Mouse (Mus musculus) megakaryocyte-erythroid progenitor cell, adult 5-6 weeks (primary cell): ENCODE data around the gene Cd19. TPM values are rescaled to one million over a fixed set of nuclear protein-coding genes. Genes with fewer than 3 reads are reported as not detected.
"Not testable (repeated sequence)": the region's sequence is repeated elsewhere in the genome, so short reads cannot be mapped to it uniquely, and the experiment has no call there.

Experiments
- ATAC-seq: replicated peaks from 2 replicates; pipeline ENCODE4 v1.8.0; 2016; ENCODE audit warnings: mild to moderate bottlenecking, inconsistent platforms; ENCODE audit not compliant: severe bottlenecking, poor library complexity, low FRiP score, low TSS enrichment
- total RNA-seq, 2 experiments: library from RNA; stranded (forward) in 1 of 2; stranded (reverse) in 1 of 2; fragments of 200-1000, 215-1000 nt in 1 of 2; fragments of >200 nt in 1 of 2; fragmentation: Nextera tagmentation in 1 of 2; gene quantifications; 2 replicates each; pipeline ENCODE4 v1.2.3; 2014 to 2017

Gene Cd19
- total RNA-seq, 2 experiments from 2014 or later: 0.28 to 16.4 TPM

DNA sequence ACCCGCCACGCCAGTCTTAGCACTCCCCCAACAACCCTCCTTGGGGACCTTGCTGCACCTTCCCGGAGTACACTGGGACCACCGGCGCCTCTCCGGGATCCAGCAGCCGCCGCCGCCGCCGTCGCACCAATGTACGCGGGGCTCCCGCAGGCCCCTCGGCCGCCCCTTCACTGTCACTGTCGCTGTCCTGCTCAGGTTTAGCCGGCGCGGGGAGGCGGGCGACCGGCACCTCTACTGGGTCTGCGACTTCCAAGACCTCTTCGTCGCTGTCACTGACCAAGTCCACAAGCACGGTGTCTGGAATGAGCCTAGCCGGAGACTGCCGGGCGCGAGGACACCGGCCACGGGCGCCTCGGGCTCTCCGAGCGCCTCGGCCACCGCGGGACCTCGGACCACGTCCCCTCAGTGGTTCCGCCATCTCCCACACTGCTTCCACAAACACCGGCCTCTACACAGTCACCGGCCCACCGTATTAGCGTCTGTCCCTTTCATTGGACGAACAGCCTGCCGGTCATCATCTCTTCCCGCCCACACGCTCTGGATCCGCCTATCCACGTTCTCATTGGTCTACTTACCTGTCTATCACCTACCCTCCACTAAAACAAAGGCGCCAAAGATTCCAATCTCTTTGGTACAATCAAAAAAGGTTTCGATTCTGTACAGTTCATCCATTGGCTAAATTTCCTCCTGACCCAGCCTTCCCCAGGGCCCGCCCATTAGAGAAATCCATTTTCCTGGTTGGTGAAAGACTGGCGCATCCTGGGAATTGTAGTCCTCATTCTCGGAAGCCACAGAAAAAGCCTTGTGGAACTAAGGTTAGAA, 18.2 kb downstream of the Cd19 start, which contains the start of gene Nfatc2ip:
TSS of gene Nfatc2ip (minus strand) at position 440 of the 822 bp plus-strand sequence.
- ATAC-seq: peak; percentile 98

DNA sequence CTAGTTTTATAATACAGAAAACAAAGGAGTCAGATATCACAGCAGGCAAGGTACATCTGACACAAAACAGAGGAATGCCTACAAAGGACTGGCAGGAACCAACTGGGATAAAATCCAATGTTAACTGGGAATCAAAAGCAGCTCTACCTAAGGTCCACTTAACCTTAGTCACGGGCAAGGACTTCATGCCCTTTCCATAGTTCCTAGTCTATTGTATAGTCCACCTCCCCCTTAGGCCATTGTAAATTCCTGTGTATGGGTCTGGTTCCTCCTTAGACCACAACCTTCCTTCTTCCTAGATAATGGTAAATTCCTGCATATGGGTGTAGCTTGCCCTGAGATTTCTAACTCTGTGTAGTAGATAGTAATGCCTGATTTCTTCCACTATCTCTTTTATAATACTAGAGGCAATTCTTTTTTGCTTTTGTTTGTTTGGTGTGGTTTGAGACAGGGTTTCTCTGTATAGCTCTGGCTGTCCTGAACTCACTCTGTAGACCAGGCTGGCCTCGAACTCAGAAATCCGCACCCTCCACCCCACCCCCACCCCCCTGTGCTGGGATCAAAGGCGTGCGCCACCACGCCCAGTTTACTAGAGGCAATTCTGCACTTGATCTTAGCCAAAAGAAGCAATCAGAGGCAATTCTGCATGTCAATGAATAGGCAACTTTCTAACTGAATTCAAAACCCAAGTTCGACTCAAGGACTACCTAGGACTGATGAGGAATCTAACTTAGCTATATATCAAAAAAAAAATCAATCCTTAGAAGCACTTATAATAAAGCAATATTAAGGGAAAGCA, 22.4 kb downstream of the Cd19 start:
- ATAC-seq: not testable (repeated sequence)

DNA sequence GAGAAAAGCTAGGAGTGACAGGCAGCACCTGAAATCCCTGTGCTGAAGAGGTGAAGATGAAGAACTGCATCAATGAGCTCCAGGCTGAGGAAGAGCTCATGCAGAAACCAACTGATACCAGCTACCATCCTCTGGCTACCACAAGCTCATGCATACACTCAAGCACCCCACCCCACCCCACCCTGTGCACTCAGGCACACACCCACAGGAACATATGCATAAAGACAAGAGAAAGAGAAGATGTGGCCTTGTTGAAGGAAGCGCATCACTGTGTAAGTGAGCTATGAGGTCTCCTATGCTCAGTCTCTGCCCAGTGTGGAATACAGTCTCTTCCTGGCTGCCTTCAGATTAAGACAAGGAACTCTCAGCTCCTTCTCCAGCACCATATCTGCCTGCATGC, 26.5 kb downstream of the Cd19 start:
- ATAC-seq: no peak

DNA sequence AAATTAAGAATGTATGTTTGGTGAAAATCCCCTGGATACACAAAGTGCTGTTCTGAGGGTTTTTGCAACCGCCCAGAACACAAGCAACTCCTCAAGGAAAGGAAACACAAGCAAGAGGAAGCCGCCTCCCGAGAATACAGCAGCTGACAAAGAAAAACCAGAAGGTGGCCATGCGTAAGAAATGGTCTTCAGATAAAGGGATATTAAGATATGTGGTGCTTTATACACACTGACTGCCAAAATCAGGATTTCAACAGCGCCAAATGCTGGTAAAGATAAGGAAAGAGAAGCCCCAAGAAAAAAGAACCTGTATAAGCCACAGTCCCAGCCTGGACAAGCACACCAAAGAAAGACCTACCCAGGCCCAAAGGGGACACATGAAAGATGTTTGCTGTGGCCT, 31.1 kb downstream of the Cd19 start:
- no peak for ATAC-seq

DNA sequence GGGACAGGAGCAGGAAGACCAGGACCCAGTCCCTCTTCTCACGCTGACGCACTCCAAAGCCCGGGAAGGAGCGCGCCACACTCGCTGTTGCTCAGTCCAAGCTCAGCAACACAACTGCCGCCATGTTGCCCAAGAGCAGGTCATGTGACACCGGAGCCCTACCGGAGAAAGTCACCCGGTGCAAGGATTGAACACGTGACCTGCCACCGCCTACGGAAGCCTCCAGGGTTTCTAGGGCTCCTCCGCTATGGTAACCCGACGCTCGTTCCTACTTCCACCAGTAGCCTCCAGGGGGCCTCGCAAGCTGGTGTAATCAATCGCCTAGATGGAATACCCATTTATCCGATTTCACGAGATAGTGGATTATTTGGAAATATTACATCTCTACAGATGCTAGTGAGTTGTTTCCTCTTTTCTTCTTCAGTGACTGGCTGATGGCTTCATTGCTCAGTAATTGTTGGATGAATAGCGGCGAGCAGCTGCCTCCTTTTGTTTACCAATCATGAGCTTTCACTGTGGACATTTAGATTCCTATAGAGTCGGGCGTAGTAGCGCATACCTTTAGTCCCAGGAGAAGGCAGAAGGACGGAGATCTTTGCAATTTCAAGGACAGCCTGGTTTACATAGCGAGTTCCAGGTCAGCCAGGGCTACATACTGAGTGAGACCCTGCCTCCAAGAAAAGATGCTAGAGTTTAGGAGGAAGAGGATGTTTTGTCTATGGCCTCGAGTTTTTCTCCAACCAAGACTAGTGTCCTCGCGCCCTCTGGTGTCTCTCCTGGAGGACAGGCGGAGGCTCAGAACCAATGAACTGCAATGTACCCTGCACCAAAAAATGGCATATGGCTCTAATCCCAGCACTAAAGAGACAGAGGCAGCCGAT, 37.2 kb downstream of the Cd19 start, which contains the start of gene Spns1:
TSS of gene Spns1 (minus strand) at position 173 of the 881 bp plus-strand sequence.
- peak; percentile 92 for ATAC-seq

DNA sequence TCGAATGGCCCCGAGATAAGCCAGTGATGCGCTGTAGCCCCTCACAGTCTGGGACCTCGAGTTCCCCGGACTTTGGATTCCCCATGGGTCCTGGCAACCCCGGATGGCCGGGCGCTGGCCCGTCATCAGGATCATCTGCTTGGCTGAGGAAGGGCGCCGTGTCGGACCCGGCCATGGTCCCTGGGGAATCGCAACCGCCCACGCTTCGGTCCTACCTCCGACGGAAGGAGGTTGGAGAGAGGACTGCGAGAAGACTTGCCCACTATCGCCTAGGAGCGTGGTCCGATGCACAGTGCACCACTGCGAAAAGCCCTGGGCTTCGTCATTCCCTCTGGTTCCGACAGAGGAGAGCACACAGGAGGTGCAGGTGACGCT, 37.8 kb downstream of the Cd19 start:
- ATAC-seq: peak; percentile 33

DNA sequence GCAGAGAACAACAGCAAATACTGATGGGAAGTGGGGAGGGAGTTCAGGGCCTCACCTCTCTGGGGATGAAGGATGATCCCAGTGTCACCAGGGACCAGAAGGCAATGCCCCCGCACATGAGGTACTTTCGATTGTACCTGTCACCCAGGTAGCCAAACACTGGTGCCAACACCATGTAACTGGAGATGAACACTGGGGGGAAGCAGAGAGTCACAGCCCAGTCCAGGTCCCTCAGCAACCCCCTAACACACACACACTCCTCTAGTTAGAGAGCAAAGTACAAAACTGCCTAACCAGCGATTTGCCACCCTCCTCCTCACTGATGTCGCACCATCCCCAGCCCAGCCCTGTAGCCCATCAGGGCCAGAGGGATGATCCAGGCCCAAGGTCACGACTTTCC, 39.7 kb downstream of the Cd19 start:
- ATAC-seq: no peak

DNA sequence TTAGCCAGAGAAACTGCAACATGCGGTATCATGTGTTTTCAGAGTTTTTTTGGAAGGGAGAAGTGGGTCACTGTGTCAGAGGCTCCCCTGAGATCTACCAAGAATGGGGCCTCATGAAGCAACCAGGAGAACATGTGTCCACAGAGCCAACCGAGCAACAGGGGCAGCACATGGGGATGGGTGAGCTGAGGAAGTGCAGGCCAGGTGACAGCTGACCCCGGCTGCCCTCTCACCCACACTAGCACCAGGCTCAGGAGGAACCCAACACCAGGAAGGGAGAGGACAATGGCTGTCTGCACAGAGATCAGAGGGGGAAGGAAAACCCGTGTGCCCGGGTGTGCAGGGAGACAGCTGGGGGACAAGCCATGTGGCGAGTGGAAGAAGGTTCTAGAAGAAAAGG, 40.2 kb downstream of the Cd19 start:
- no peak for ATAC-seq

DNA sequence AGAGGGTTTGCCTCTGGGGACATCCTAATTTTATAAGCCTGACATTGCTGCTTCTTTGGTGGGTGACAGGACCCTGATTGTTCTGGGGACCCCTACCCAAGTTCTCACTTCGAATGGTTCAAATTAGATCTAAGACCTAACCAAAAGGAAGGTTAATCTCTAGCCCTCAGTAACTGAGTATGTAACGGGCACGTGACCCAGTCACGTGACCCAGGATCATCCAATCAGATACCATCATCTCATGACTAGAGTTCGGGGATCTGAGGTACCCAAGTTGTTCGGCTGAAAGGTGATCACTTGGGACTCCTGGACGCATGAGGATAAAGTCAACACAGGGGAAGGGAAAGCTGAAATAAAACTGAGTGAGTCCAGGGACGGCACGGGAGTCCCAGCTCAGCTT, 41.7 kb downstream of the Cd19 start:
- no peak for ATAC-seq

DNA sequence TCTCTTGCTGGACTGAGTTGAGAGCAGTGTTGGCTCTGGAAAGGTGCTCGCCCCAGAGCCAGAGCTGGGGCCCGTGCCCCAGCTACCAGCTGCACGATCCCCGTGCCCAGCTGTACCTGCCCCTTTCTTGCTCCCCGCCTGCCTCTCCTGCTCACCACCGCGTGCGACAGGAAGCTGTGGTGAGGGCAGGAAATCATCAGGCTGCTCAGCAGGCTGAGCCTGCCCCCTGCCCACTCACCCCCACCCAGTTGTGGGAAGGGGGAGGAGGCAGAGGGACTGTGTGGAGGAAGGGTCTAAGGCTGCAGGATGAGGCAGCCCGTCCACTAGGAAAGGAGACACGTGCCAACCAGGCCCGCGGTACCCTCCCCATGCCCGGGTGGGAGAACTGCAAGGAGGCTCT, 45.3 kb downstream of the Cd19 start, which contains the start of gene Lat:
TSS of gene Lat (minus strand) at position 178 of the 400 bp plus-strand sequence.
- peak; percentile 48 for ATAC-seq

DNA sequence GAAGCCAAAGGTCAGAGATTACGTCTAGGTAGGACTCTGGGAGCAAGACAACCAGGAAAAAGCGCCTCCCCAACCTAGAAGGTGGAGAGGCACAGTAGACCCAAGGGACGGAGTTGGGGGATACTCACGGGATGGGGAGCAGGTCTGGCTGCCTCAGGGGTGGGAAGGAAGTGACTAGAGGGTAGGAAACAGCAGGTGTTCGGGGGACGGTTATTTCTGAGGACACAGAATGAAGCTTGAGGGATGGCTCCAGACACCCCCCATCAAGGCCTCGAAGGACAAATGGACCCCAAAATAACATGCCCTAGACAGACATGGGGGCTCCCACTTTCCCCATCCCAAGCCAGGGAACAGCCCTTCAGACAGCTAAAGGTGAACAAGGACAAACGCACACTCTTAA, 46.3 kb downstream of the Cd19 start:
- ATAC-seq: no peak

DNA sequence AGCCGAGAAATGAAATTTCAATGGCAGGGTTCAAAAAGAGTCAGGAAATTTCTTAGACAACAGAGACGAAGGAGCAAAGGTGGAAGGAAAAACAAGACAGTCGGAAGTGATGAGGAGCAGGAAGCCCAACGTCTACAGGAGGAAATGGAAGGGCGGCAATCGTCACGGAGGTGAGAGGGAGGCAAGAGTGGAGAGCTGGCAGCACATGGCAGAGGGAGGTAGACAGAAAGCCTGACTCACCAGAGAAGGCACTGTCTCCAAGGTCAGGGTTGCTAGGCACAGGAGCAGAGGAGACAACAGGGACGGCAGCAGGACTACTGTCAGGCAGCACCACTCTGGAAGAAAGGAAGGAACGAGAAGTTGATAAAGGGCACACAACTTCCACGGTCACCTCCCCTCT, 47.1 kb downstream of the Cd19 start:
- ATAC-seq: no peak

DNA sequence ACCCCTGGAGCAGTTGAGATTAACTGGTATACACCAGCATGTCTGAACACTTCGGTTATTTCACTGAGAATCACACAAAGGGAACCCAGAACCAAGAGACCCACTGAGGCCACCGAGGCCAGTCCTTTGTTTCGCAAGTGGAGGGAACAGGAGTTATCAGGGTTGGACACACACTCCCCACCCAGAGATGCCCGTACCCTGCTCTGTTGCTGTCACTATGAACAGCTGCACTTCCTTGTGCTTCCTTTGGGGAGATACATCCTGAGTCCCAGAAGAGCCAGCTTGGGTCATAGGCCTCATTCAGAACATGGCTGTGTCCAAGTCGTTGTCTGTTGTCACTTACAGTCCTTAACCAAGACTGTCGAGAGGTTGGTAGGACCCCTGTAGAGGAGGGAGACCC, 51.7 kb downstream of the Cd19 start:
- no peak for ATAC-seq

DNA sequence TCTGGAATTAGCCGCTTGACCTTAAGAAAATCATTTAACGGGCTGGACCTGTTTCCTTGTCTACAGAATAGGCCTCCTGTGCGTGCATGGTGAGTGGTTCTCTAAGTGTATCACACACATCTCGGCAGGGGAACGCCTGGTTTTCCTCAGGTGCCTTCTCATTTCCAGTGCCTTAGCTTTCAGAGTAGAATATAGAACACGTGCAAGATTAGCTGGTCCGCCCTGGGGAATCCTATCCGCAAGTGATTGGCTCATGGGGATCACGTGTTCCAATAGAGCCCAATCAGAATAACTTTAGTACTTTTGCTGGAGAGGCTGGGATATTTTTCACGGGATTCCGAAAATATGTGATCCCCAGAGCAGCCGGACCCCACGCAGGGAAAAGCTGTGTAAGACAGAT, 55.6 kb downstream of the Cd19 start:
- ATAC-seq: no peak

Other genes starting within 250 kb of the Cd19 start
- 147 and 182 TPM in 2 replicates for gene Xpo6, start 214.4 kb downstream of the Cd19 start, total RNA-seq (2014; fragmentation: Nextera tagmentation)
- gene Xpo6, start 214.4 kb downstream of the Cd19 start, total RNA-seq (2017): 40.3 and 77.8 TPM in 2 replicates
- gene Sbk1, start 142.3 kb downstream of the Cd19 start, total RNA-seq (2014; fragmentation: Nextera tagmentation): 6.6 and 7.0 TPM in 2 replicates
- gene Sbk1, start 142.3 kb downstream of the Cd19 start, total RNA-seq (2017): 2.9 and 5.2 TPM in 2 replicates
- 17.3 and 28.3 TPM in 2 replicates for gene Lat, start 45.3 kb downstream of the Cd19 start, total RNA-seq (2014; fragmentation: Nextera tagmentation)
- gene Lat, start 45.3 kb downstream of the Cd19 start, total RNA-seq (2017): 9.3 and 11.0 TPM in 2 replicates
- gene Spns1, start 37.4 kb downstream of the Cd19 start, total RNA-seq (2014; fragmentation: Nextera tagmentation): 24.7 and 30.7 TPM in 2 replicates
- gene Spns1, start 37.4 kb downstream of the Cd19 start, total RNA-seq (2017): 5.2 and 8.3 TPM in 2 replicates
- gene Nfatc2ip, start 18.2 kb downstream of the Cd19 start, total RNA-seq (2014; fragmentation: Nextera tagmentation): 14.9 and 32.5 TPM in 2 replicates
- 17.8 and 18.9 TPM in 2 replicates for gene Nfatc2ip, start 18.2 kb downstream of the Cd19 start, total RNA-seq (2017)
- gene Rabep2, start 13.9 kb upstream of the Cd19 start, total RNA-seq (2014; fragmentation: Nextera tagmentation): 10.2 and 13.9 TPM in 2 replicates
- 11.5 and 14.0 TPM in 2 replicates for gene Rabep2, start 13.9 kb upstream of the Cd19 start, total RNA-seq (2017)
- gene Atp2a1, start 48.2 kb upstream of the Cd19 start, total RNA-seq (2014; fragmentation: Nextera tagmentation): 2.3 TPM in 1 of 2 replicates, not detected in the other
- 0.15 and 0.61 TPM in 2 replicates for gene Atp2a1, start 48.2 kb upstream of the Cd19 start, total RNA-seq (2017)
- gene Sh2b1, start 60.5 kb upstream of the Cd19 start, total RNA-seq (2014; fragmentation: Nextera tagmentation): 24.8 and 49.2 TPM in 2 replicates
- 11.7 and 11.9 TPM in 2 replicates for gene Sh2b1, start 60.5 kb upstream of the Cd19 start, total RNA-seq (2017)
- 128 and 168 TPM in 2 replicates for gene Tufm, start 72.5 kb upstream of the Cd19 start, total RNA-seq (2014; fragmentation: Nextera tagmentation)
- gene Tufm, start 72.5 kb upstream of the Cd19 start, total RNA-seq (2017): 92.9 and 141 TPM in 2 replicates
- 162 and 199 TPM in 2 replicates for gene Atxn2l, start 88.5 kb upstream of the Cd19 start, total RNA-seq (2014; fragmentation: Nextera tagmentation)
- gene Atxn2l, start 88.5 kb upstream of the Cd19 start, total RNA-seq (2017): 28.4 and 42.7 TPM in 2 replicates
- gene Eif3c, start 151.5 kb upstream of the Cd19 start, total RNA-seq (2014; fragmentation: Nextera tagmentation): 193 and 244 TPM in 2 replicates
- 286 and 298 TPM in 2 replicates for gene Eif3c, start 151.5 kb upstream of the Cd19 start, total RNA-seq (2017)
- gene Apobr, start 170.1 kb upstream of the Cd19 start, total RNA-seq (2014; fragmentation: Nextera tagmentation): 0.79 and 2.4 TPM in 2 replicates
- gene Apobr, start 170.1 kb upstream of the Cd19 start, total RNA-seq (2017): 0.89 and 2.4 TPM in 2 replicates
- gene Cln3, start 170.9 kb upstream of the Cd19 start, total RNA-seq (2014; fragmentation: Nextera tagmentation): 24.5 and 43.7 TPM in 2 replicates
- gene Cln3, start 170.9 kb upstream of the Cd19 start, total RNA-seq (2017): 3.8 and 9.8 TPM in 2 replicates
- not detected in 2 replicates for gene Il27, start 180.1 kb upstream of the Cd19 start, total RNA-seq (2014; fragmentation: Nextera tagmentation)
- not detected in 2 replicates for gene Il27, start 180.1 kb upstream of the Cd19 start, total RNA-seq (2017)
- 6.3 TPM in 1 of 2 replicates, not detected in the other for gene Nupr1, start 216.0 kb upstream of the Cd19 start, total RNA-seq (2014; fragmentation: Nextera tagmentation)
- gene Nupr1, start 216.0 kb upstream of the Cd19 start, total RNA-seq (2017): 2.7 and 9.9 TPM in 2 replicates
- 100 and 125 TPM in 2 replicates for gene Sgf29, start 234.4 kb upstream of the Cd19 start, total RNA-seq (2014; fragmentation: Nextera tagmentation)
- gene Sgf29, start 234.4 kb upstream of the Cd19 start, total RNA-seq (2017): 37.4 and 51.0 TPM in 2 replicates